Mouse (Mus musculus) heart, adult 2 months (tissue): ENCODE measurements around the gene Ddx21.

ENCODE experiments used
- CTCF ChIP-seq: fragments of 200-600 bp; IDR thresholded peaks from 2 replicates; pipeline ENCODE4 v1.8.1; 2022; ENCODE audit warnings: antibody characterized with exemption, mild to moderate bottlenecking, moderate library complexity
- POLR2A ChIP-seq: fragments of 200-500 bp; IDR thresholded peaks from 2 replicates; pipeline ENCODE4 v1.6.1; 2011; ENCODE audit warnings: mild to moderate bottlenecking, low read depth, low read length, control low read depth; ENCODE audit not compliant: insufficient read depth

DNA sequence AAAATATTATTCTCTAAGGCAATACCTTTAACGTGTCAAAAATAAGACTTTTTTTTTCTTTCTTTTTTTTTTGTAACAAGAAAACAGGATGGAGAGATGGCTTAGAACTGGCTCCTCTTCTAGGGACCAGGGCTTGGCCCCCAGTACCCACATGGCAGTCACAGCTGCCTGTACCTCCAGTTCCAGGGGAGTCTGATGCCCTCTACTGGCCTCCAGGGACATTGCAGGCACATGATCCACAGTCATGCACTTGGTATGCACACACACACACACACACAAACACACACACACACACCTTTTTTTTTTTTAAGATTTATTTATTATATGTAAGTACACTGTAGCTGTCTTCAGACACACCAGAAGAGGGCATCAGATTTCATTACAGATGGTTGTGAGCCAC lies 44.3 kb downstream of the Ddx21 start:
- TF ChIP-seq CTCF (peak; percentile 50), POLR2A (no peak)
